Mouse (Mus musculus): Measurements from ENCODE around the gene Lin28a.

DNA sequence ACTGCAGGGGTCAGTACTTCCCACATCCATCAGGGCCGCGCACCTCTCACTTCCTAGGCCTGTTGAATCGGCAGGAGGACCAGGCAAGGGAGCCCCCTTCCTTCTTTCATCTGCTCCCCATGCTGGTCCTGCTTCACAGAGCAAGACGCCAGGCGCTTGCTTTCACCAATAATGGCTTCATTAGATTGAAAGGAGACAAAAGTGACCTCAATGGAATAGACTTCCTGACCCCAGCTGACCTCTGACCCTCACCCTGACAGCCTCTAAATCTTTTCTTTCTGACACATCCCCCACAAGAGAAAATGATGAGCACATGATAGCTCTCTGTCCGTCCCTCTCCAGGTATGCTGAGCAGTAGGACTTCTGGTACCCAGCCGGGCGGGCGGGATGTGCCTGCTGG, 7.2 kb upstream of the Lin28a start:
- TF ChIP-seq CTCF (conservative IDR thresholded peaks at IDR 0.05; ENCODE audit: low read length), result no peak
- TF ChIP-seq POU5F1 (IDR thresholded peaks at IDR 0.05; ENCODE audit: borderline replicate concordance, low read length), result no peak

Measured in E14TG2a.4 (cell line).